Mouse (Mus musculus) frontal cortex, adult 2 months (tissue): ENCODE data around the gene Pced1a. TPM values are rescaled to one million over a fixed set of nuclear protein-coding genes. Genes with fewer than 3 reads are reported as not detected.
"Not testable (repeated sequence)": the region's sequence is repeated elsewhere in the genome, so short reads cannot be mapped to it uniquely, and the experiment has no call there.

Experiments used
- DNase-seq, 2 experiments: peaks; one replicate each; pipeline ENCODE4 v3.0.0; 2022; ENCODE audit warnings: low spot score in 1 of 2; ENCODE audit errors: extremely low spot score in 1 of 2
- polyA plus RNA-seq: library from polyadenylated mRNA; depleted of rRNA; stranded (reverse); fragments of >200 nt; gene quantifications from 2 replicates; pipeline ENCODE4 v1.2.3, GENCODE M21; 2012; rRNA removed

Gene Pced1a
- polyA plus RNA-seq, 1 experiment = 24.3 TPM

DNA sequence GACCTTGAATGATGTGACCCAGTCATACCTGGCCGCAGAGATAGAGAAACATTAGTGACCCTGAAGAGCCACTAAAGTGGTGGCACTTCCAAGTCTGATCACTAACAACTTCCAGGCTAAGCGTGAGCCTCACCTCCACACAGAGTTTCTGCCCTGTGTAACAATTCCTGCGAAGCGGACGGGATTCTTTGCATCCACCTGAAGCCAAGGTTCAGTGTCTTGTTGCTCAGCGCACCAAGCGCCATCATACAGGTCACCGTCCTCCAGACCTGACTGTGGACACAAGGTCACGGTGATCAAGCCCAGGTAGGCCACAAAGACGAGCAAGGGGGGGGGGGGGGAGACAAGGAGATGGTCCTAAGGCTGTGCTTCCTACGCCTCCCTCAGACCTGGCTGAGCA lies 28.8 kb downstream of the Pced1a start:
- DNase-seq = no peak

GRCm38 (mm10) chr2:130392836-130393235 lies 31.7 kb downstream of the Pced1a start:
- no peak for DNase-seq

DNA sequence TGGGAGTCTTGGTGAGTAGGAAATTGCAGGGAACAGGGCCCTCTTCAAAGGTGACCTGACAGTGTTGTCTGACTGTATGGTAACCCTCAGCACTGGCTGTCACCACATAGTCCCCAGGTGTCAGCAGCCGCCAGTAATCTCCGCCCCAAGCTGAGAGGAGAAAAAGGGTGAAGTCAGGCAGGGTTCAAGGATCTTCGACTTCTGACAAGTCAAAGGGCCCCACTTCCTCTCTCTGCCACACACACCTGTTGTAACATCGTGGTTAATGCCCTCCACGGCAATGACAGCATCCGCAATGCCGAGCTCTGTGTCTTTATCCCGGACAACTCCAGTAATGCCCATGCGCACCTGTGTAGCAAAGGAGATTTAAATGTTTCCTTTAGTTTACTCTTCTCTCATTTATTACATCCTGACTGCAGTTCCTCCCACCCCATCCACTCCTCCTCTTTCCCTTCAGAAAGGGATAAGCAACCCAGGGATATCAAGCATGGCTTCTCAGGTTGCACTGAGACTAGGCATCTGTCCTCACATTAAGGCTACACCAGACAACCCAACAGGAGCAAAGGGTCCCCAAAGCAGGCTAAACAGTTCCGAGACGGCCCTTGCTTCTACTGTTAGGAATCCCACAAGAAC lies 33.4 kb downstream of the Pced1a start:
- DNase-seq = no peak

DNA sequence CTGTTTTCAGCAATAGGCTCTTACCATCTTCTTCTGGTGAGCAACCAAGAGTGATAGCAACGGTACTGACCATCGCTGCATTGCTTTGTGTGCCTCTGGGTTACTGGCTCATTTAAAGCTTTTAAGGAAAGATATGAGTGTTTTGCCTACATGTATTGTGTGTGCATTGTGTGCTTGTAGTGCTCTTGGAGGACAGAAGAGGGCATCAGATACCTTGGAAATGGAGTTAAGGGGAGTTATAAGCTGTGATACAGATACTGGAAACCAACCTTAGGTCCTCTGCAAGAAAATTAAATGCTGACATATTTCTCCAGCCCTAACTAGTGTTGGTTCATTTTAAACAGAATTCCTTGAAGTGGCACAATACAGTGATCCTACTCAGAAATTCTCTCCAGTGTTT lies 35.7 kb downstream of the Pced1a start:
- no peak for DNase-seq

DNA sequence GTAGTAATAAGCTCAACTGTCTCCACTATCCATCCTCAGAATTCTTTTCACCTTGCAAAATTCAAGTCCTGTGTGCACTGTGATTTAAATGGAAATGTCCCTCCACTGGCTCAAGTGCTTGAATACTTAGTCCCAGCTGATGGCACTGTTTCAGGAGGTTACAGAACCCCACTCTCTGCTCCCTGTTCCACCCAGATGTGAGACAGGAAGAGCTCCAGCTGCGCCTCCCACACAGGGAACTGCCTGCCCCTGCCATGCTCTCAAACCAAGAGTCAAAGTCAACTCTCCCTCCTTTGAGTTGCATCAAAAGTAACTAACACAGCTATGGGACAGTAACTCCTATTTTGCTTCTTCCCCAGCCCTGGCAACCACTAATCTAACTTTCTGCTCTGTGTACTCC lies 38.3 kb downstream of the Pced1a start:
- no peak for DNase-seq

- no peak for DNase-seq
Measured at GRCm38 (mm10) chr2:130383895-130384294, 40.6 kb downstream of the Pced1a start.

- DNase-seq = no peak
Measured at GRCm38 (mm10) chr2:130383205-130383604, 41.3 kb downstream of the Pced1a start.

DNA sequence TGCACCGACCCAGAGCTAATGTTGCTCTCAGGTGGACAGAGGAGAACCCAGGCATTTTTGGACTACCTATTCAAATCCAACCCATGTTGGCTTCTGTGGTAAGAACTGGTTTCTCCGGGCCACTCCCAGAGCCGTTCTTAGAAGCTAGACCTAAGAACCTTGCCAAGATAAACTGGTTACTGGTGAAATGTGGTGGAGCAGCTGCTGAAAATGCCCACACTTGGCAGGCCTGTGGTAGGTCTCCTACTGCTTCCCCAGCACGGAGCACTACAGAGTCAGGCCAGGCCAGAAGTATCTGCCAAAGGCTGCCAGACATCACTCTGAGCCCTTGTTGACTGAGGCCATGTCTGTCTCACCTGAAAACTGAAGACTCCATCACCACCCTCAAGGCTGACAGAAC lies 49.5 kb downstream of the Pced1a start:
- no peak for DNase-seq

- DNase-seq = not testable (repeated sequence)
Measured at GRCm38 (mm10) chr2:130373026-130373425, 51.5 kb downstream of the Pced1a start.

- DNase-seq = no peak
Measured at GRCm38 (mm10) chr2:130367386-130367785, 57.1 kb downstream of the Pced1a start.

Other genes starting within 250 kb of the Pced1a start
- gene Snrpb, start 245.3 kb downstream of the Pced1a start, polyA plus RNA-seq = 125 and 136 TPM in 2 replicates
- gene Tmc2, start 229.5 kb downstream of the Pced1a start, polyA plus RNA-seq = 0.04 TPM in 1 of 2 replicates, not detected in the other
- gene Nop56, start 150.3 kb downstream of the Pced1a start, polyA plus RNA-seq = 158 and 163 TPM in 2 replicates
- gene Idh3b, start 140.2 kb downstream of the Pced1a start, polyA plus RNA-seq = 340 and 363 TPM in 2 replicates
- 12.8 and 12.9 TPM in 2 replicates for gene Ebf4, start 129.5 kb downstream of the Pced1a start, polyA plus RNA-seq
- gene Cpxm1, start 27.1 kb downstream of the Pced1a start, polyA plus RNA-seq = 14.2 and 16.3 TPM in 2 replicates
- not detected in 2 replicates for gene Gm28372, start 19.5 kb downstream of the Pced1a start, polyA plus RNA-seq
- gene 1700020A23Rik, start 19.4 kb downstream of the Pced1a start, polyA plus RNA-seq = not detected in 2 replicates
- not detected in 2 replicates for gene Tmem239, start 18.2 kb downstream of the Pced1a start, polyA plus RNA-seq
- gene Vps16, start 362 bp downstream of the Pced1a start, polyA plus RNA-seq = 98.1 and 115 TPM in 2 replicates
- 143 and 161 TPM in 2 replicates for gene Ptpra, start 25.6 kb upstream of the Pced1a start, polyA plus RNA-seq
- 80.5 and 86.1 TPM in 2 replicates for gene Mrps26, start 139.0 kb upstream of the Pced1a start, polyA plus RNA-seq
- 0.76 TPM in 1 of 2 replicates, not detected in the other for gene Oxt, start 151.5 kb upstream of the Pced1a start, polyA plus RNA-seq
- gene Avp, start 157.9 kb upstream of the Pced1a start, polyA plus RNA-seq = 0.50 and 0.76 TPM in 2 replicates
- 3.8 TPM in 2 replicates for gene Fastkd5, start 205.3 kb upstream of the Pced1a start, polyA plus RNA-seq
- gene Ubox5, start 205.3 kb upstream of the Pced1a start, polyA plus RNA-seq = 9.8 and 11.2 TPM in 2 replicates
- gene Lzts3, start 218.1 kb upstream of the Pced1a start, polyA plus RNA-seq = 114 and 133 TPM in 2 replicates
- gene Ddrgk1, start 240.0 kb upstream of the Pced1a start, polyA plus RNA-seq = 97.5 and 108 TPM in 2 replicates
- 53.3 and 58.1 TPM in 2 replicates for gene Itpa, start 242.9 kb upstream of the Pced1a start, polyA plus RNA-seq